10 mouse cellular contexts compared by ENCODE assay signal in the genomic region with DNA sequence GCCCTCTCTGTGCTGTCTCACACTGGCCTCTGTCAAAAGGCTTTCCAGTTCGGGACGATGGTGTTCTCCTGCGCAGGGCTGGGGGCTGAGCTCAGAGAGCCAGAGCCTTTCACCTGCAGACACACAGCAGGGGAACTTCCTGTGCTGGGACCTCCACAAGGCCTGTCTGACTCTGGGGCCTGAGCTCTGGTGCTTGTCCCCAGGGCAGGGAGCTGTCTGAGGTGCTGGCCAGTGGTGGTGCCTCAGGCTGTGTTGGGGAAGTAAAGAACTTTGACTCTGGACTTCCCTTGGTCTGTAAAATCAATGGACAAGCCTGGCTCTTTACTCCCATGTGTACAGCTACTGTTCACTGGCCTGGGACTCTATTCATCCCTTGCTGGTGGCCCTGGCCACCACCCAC. TPM values are rescaled to one million over a fixed set of nuclear protein-coding genes. Genes with fewer than 3 reads are reported as not detected.
DNase-seq lines count a peak whose midpoint lies in the region; ATAC-seq and TF ChIP-seq lines count a peak whose summit lies in the region.
"Had no signal": no experiment of that assay in that cellular context is flagged by ENCODE, and none has a peak within 500 bp of the region (broad histone marks: within the 10 kb centered on the region; RNA-seq: fewer than 3 reads in every experiment).

No protein-coding gene starts in this region.

- no peaks in the 10 kb centered on the region for H3K36me3 ChIP-seq in kidney, postnatal 0 days (ENCODE audit: insufficient read depth, low read length)
- H3K36me3 ChIP-seq in kidney, embryonic 16.5 days (ENCODE audit: insufficient read depth, low read length): no peaks in the 10 kb centered on the region
- no peaks in the 10 kb centered on the region for H3K36me3 ChIP-seq in ES-Bruce4 (ENCODE audit: control insufficient read depth, insufficient read depth, low read length, poor library complexity, severe bottlenecking)
- peaks cover 5% of the 10 kb centered on the region; the same call in 1 of the 2 replicates for H3K36me3 ChIP-seq in limb, embryonic 10.5 days
- H3K36me3 ChIP-seq in midbrain, embryonic 16.5 days (ENCODE audit: control insufficient read depth, insufficient read depth, low read length): no peaks in the 10 kb centered on the region

- H3K9me3 ChIP-seq in kidney, postnatal 0 days (replicated peaks; ENCODE audit: low read length): no peaks in the 10 kb centered on the region
- H3K9me3 ChIP-seq in kidney, embryonic 16.5 days (ENCODE audit: low read length): no peaks in the 10 kb centered on the region
- H3K9me3 ChIP-seq in ES-Bruce4 (replicated peaks; ENCODE audit: control insufficient read depth, insufficient read depth, low read length, poor library complexity, severe bottlenecking): no peaks in the 10 kb centered on the region
- H3K9me3 ChIP-seq in limb, embryonic 10.5 days (replicated peaks): no peaks in the 10 kb centered on the region
- no peaks in the 10 kb centered on the region for H3K9me3 ChIP-seq in midbrain, embryonic 16.5 days (replicated peaks; ENCODE audit: control insufficient read depth, low read length, poor library complexity, severe bottlenecking)

- no peak for ATAC-seq in kidney, postnatal 0 days (replicated peaks; ENCODE audit: low FRiP score, low read depth)
- no peak for ATAC-seq in kidney, embryonic 16.5 days (ENCODE audit: low FRiP score, low TSS enrichment)
- ATAC-seq in midbrain, embryonic 16.5 days: no peak

- no peaks in the 10 kb centered on the region for H3K4me1 ChIP-seq in kidney, postnatal 0 days (replicated peaks; ENCODE audit: insufficient read depth, low read length)
- no peaks in the 10 kb centered on the region for H3K4me1 ChIP-seq in kidney, embryonic 16.5 days (ENCODE audit: insufficient read depth, low read length)
- H3K4me1 ChIP-seq in ES-Bruce4 (ENCODE audit: control insufficient read depth, insufficient read depth, low read length): no peaks in the 10 kb centered on the region
- H3K4me1 ChIP-seq in limb, embryonic 10.5 days: peaks cover 48% of the 10 kb centered on the region
- H3K4me1 ChIP-seq in midbrain, embryonic 16.5 days (ENCODE audit: control insufficient read depth, insufficient read depth, low read length): no peaks in the 10 kb centered on the region

- H3K27me3 ChIP-seq in kidney, postnatal 0 days (ENCODE audit: insufficient read depth, low read length): no peaks in the 10 kb centered on the region
- no peaks in the 10 kb centered on the region for H3K27me3 ChIP-seq in kidney, embryonic 16.5 days (ENCODE audit: insufficient read depth, low read length)
- H3K27me3 ChIP-seq in ES-Bruce4 (ENCODE audit: control insufficient read depth, insufficient read depth, low read length, poor library complexity, severe bottlenecking): no peaks in the 10 kb centered on the region
- H3K27me3 ChIP-seq in limb, embryonic 10.5 days (ENCODE audit: low read depth, poor library complexity, severe bottlenecking): no peaks in the 10 kb centered on the region
- no peaks in the 10 kb centered on the region for H3K27me3 ChIP-seq in midbrain, embryonic 16.5 days (ENCODE audit: control insufficient read depth, insufficient read depth, low read depth, low read length)

- TF ChIP-seq EP300 in ES-Bruce4 (IDR thresholded peaks at IDR 0.05; ENCODE audit: insufficient read depth, low read depth, low read length): 0 out of 2 replicates have a peak, but pooled peaks have one; percentile 44

- H3K4me2 ChIP-seq in kidney, postnatal 0 days (ENCODE audit: low read length): no peak overlapping the region
- H3K4me2 ChIP-seq in kidney, embryonic 16.5 days (replicated peaks; ENCODE audit: low read depth, low read length): no peak overlapping the region
- H3K4me2 ChIP-seq in midbrain, embryonic 16.5 days (ENCODE audit: low read length): no peak overlapping the region

- no peak overlapping the region for H3K9ac ChIP-seq in kidney, postnatal 0 days (ENCODE audit: low read depth, low read length)
- no peak overlapping the region for H3K9ac ChIP-seq in kidney, embryonic 16.5 days (replicated peaks; ENCODE audit: low read length)
- H3K9ac ChIP-seq in ES-Bruce4 (ENCODE audit: low read depth, poor library complexity, severe bottlenecking): no peak overlapping the region
- H3K9ac ChIP-seq in midbrain, embryonic 16.5 days (ENCODE audit: low read depth, low read length): no peak overlapping the region

- peak; percentile 70 for DNase-seq in kidney, postnatal 0 days (ENCODE audit: low spot score)
- DNase-seq in R1 (ENCODE audit: low read depth, low spot score): peak; percentile 37
- DNase-seq in limb, embryonic 10.5 days (ENCODE audit: low spot score): peak; percentile 67
- no peak for DNase-seq in right cerebral cortex, postnatal 25 days
- DNase-seq in frontal cortex, postnatal 25 days (ENCODE audit: low spot score in 2 of 2): no peak
- DNase-seq: cerebellum, adult 9-11 months; spleen, adult 18-20 months had no signal

- no peak for TF ChIP-seq CTCF in kidney, postnatal 0 days (IDR thresholded peaks at IDR 0.05; ENCODE audit: low read depth)
- no peak for TF ChIP-seq CTCF in ES-Bruce4 (IDR thresholded peaks at IDR 0.05; ENCODE audit: low read depth, low read length)

- no peak for TF ChIP-seq POLR2A in ES-Bruce4 (IDR thresholded peaks at IDR 0.05; ENCODE audit: insufficient read depth, low read length)

- WGBS in kidney, postnatal 0 days: 8% methylated on average over 3 of the region's 3 CpGs
- WGBS in kidney, embryonic 16.5 days: 13% methylated on average over 3 of the region's 3 CpGs
- WGBS in limb, embryonic 10.5 days: 4% methylated on average over 3 of the region's 3 CpGs
- 6% methylated on average over 3 of the region's 3 CpGs for WGBS in midbrain, embryonic 16.5 days

- H3K27ac ChIP-seq in kidney, postnatal 0 days: no peak overlapping the region
- H3K27ac ChIP-seq in kidney, embryonic 16.5 days (ENCODE audit: low read length): no peak overlapping the region
- H3K27ac ChIP-seq in ES-Bruce4 (ENCODE audit: insufficient read depth, low read length): no peak overlapping the region
- no peak overlapping the region for H3K27ac ChIP-seq in limb, embryonic 10.5 days
- no peak overlapping the region for H3K27ac ChIP-seq in midbrain, embryonic 16.5 days (ENCODE audit: low read length)

- no peak overlapping the region for H3K4me3 ChIP-seq in kidney, postnatal 0 days (replicated peaks; ENCODE audit: low read depth, low read length)
- no peak overlapping the region for H3K4me3 ChIP-seq in kidney, embryonic 16.5 days (ENCODE audit: low read length)
- H3K4me3 ChIP-seq in ES-Bruce4 (ENCODE audit: low read depth, low read length): no peak overlapping the region
- no peak overlapping the region for H3K4me3 ChIP-seq in limb, embryonic 10.5 days
- no peak overlapping the region for H3K4me3 ChIP-seq in midbrain, embryonic 16.5 days (ENCODE audit: low read depth, low read length)

RNA-seq across cellular contexts. Expression of gene Fbln2, which starts 8.8 kb away (rescaled TPM):
- polyA plus RNA-seq in kidney, postnatal 0 days (2015; fragmentation: Nextera tagmentation; extraction: Ambion mirVana): 20.9 and 22.0 TPM in 2 replicates
- polyA plus RNA-seq in kidney, embryonic 16.5 days (2015; fragmentation: Nextera tagmentation; extraction: Ambion mirVana): 39.8 and 43.8 TPM in 2 replicates
- 21.3 and 23.3 TPM in 2 replicates for polyA plus RNA-seq in ES-Bruce4 (2011; ENCODE audit: insufficient read depth, insufficient read length, low read depth, missing spikeins)
- polyA plus RNA-seq in limb, embryonic 10.5 days (2016; fragmentation: Nextera tagmentation; extraction: Ambion mirVana): 61.9 and 101 TPM in 2 replicates
- 11.9 and 12.5 TPM in 2 replicates for polyA plus RNA-seq in midbrain, embryonic 16.5 days (2015; fragmentation: Nextera tagmentation; extraction: Ambion mirVana)

Comparison
In these comparisons a context has a peak if more than half of its experiments do, and no peak if none do; other contexts are left out.
1. DNase-seq: peak in kidney, postnatal 0 days (single experiment), R1 (single experiment) and limb, embryonic 10.5 days (single experiment); none in right cerebral cortex, postnatal 25 days (single experiment) and frontal cortex, postnatal 25 days (0 of 2).